Mouse (Mus musculus): ENCODE data around the gene Myl9.

GRCm38 (mm10) chr2:156810716-156811115 lies 35.5 kb downstream of the Myl9 start:
- no peak for TF ChIP-seq CTCF (IDR thresholded peaks at IDR 0.05; ENCODE audit: extremely low read depth, insufficient read depth, insufficient read length, insufficient replicate concordance)
- no peak for TF ChIP-seq POLR2A (IDR thresholded peaks at IDR 0.05; ENCODE audit: low read depth, low read length)

Data from spleen, adult 2 months (tissue).